Mouse (Mus musculus) thymus, adult 2 months (tissue): Measurements from ENCODE around the gene Psmd11.

Experiments used
- CTCF ChIP-seq: fragments of 200-500 bp; IDR thresholded peaks from 2 replicates; pipeline ENCODE4 v1.5.1; 2012; ENCODE audit warnings: mild to moderate bottlenecking, control low read depth, low read length, moderate library complexity, borderline replicate concordance; ENCODE audit not compliant: control insufficient read depth, poor library complexity, insufficient read depth; ENCODE audit errors: extremely low read depth
- POLR2A ChIP-seq: fragments of 200-500 bp; IDR thresholded peaks from 2 replicates; pipeline ENCODE4 v1.6.1; 2012; ENCODE audit warnings: mild to moderate bottlenecking, low read length, control low read depth, moderate library complexity; ENCODE audit not compliant: control insufficient read depth, poor library complexity, insufficient read depth; ENCODE audit errors: extremely low read depth

- TF ChIP-seq CTCF (no peak), POLR2A (no peak)
Measured at GRCm38 (mm10) chr11:80485622-80486206, 57.3 kb downstream of the Psmd11 start.
